Mouse (Mus musculus): ENCODE results near the gene Krtap3-3.

DNA sequence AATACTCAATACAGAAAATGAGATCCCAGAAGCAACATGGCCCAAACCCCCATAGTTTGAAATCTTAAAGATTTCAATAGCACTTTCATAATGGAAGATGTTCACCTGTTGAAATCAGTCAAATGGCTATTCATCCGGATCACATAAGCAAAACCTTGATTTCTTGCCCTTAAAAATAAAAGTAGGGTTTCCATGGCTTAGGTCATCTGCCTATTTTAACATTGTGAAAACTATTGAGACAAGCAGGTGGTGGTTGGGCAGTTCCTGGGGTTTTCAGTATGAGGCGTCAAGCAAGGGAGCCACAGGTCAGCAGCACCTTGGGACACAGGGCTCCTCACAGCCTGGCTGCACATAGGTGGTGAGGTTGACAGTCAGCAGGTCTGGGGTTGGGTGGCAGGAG lies 5.5 kb upstream of the Krtap3-3 start:
- TF ChIP-seq CTCF (IDR thresholded peaks at IDR 0.05; ENCODE audit: insufficient read depth, low read depth, low read length) (no peak), POLR2A (IDR thresholded peaks at IDR 0.05; ENCODE audit: insufficient read depth, low read depth, low read length) (no peak)

All from olfactory bulb, adult 2 months (tissue).